Mouse (Mus musculus) lung, embryonic 16.5 days (tissue): Measurements from ENCODE around the gene Taf1. TPM values are rescaled to one million over a fixed set of nuclear protein-coding genes. Genes with fewer than 3 reads are reported as not detected.
A peak's percentile ranks its signal among the peaks of the same experiment; 100 is the strongest.
"Not testable (repeated sequence)": the region's sequence is repeated elsewhere in the genome, so short reads cannot be mapped to it uniquely, and the experiment has no call there.

Experiments
- ATAC-seq: fragments of 200-750 bp; cut with Nextera tagmentation; 2 replicates; pipeline ENCODE4 v1.8.0; 2017; ENCODE audit warnings: low read depth, mild to moderate bottlenecking, moderate library complexity
- H3K27ac ChIP-seq: fragments of 300-500 bp; sonication (generic); 2 replicates; pipeline ENCODE4 v1.5.1; 2014; ENCODE audit warnings: mild to moderate bottlenecking, control low read depth, low read length
- H3K27me3 ChIP-seq: fragments of 300-500 bp; sonication (generic); 2 replicates; pipeline ENCODE4 v1.6.1; 2014; ENCODE audit warnings: low read depth, low read length, mixed read lengths; ENCODE audit not compliant: control insufficient read depth, insufficient read depth
- H3K36me3 ChIP-seq: fragments of 300-500 bp; sonication (generic); 2 replicates; pipeline ENCODE4 v1.6.1; 2014; ENCODE audit warnings: low read length; ENCODE audit not compliant: control insufficient read depth, insufficient read depth
- H3K4me1 ChIP-seq: fragments of 300-500 bp; sonication (generic); replicated peaks from 2 replicates; pipeline ENCODE4 v1.6.1; 2014; ENCODE audit warnings: low read length, mixed read lengths; ENCODE audit not compliant: control insufficient read depth, insufficient read depth
- H3K4me2 ChIP-seq: fragments of 300-500 bp; sonication (generic); 2 replicates; pipeline ENCODE4 v1.6.1; 2014; ENCODE audit warnings: low read depth, low read length, control low read depth
- H3K4me3 ChIP-seq: fragments of 300-500 bp; sonication (generic); 2 replicates; pipeline ENCODE4 v1.5.1; 2014; ENCODE audit warnings: mild to moderate bottlenecking, low read length, control low read depth
- H3K9ac ChIP-seq: fragments of 300-500 bp; sonication (generic); 2 replicates; pipeline ENCODE4 v1.6.1; 2014; ENCODE audit warnings: low read length, control low read depth
- H3K9me3 ChIP-seq: fragments of 300-500 bp; sonication (generic); 2 replicates; pipeline ENCODE4 v1.6.1; 2016; ENCODE audit warnings: low read length; ENCODE audit not compliant: control insufficient read depth
- WGBS: fragments of 180-500 bp; shearing (Covaris S2); extraction: QIAGEN DNeasy Blood & Tissue Kit; methylation state at CpG from one replicate; pipeline ENCODE4 v1.1.7; 2014; 5-methylcytosine and 5-hydroxymethylcytosine counted together
- polyA plus RNA-seq: library from polyadenylated mRNA; unstranded; fragments of >200 nt; fragmentation: Nextera tagmentation; extraction: Ambion mirVana; gene quantifications from 2 replicates; pipeline ENCODE4 v1.2.1, GENCODE M21; 2015

Taf1 gene
- 11.9 and 12.5 TPM in 2 replicates for polyA plus RNA-seq

- Histone ChIP-seq H3K27me3 (no peaks in the 10 kb centered on the region), H3K4me2 (peak within 1 kb of the TSS; percentile 57), H3K36me3 (no peaks in the 10 kb centered on the region), H3K4me3 (peak within 1 kb of the TSS; percentile 67), H3K9me3 (no peaks in the 10 kb centered on the region), H3K27ac (peak within 1 kb of the TSS; percentile 61), H3K9ac (peak within 1 kb of the TSS; percentile 75), H3K4me1 (peaks cover 7% of the 10 kb centered on the region; the same call in 1 of the 2 replicates)
- peak; percentile 99 for ATAC-seq
- 16% methylated on average over 47 of the region's 47 CpGs for WGBS
Measured at GRCm38 (mm10) chrX:101532347-101533221, at the start of gene Taf1. Taf1 (plus strand) TSS chrX:101532734.

DNA sequence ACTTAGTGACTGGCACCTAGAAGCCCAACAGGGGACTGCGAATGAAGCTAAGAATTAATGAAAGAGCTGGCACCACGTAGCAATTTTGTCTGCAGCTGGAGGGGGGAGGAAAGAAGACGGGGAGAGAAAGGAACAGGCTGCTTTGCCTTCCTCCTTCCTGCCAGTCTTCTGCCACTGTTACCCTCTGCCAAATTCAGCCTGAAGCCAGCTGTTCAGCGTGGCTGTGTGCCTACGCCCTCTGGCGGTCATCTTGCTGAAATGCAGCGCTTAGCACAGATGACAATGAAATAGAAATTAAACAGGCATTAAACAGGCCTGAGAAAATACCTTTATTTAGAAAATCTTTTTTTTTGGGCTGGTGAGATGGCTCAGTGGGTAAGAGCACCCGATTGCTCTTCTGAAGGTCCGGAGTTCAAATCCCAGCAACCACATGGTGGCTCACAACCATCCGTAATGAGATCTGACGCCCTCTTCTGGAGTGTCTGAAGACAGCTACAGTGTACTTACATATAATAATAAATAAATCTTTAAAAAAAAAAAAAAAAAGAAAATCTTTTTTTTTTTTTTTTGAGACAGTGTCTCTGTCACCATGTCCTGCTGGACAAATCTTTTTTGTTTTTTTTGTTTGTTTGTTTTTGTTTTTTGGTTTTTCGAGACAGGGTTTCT is 45.9 kb upstream of the Taf1 start:
- H3K9me3 ChIP-seq, H3K4me1 ChIP-seq, H3K27ac ChIP-seq, H3K36me3 ChIP-seq, H3K4me2 ChIP-seq, H3K9ac ChIP-seq, H3K27me3 ChIP-seq, H3K4me3 ChIP-seq, ATAC-seq: not testable (repeated sequence)
- WGBS, result 19% methylated on average over 10 of the region's 12 CpGs

GRCm38 (mm10) chrX:101504636-101505035 is 27.9 kb upstream of the Taf1 start:
- H3K4me1 ChIP-seq, result no peaks in the 10 kb centered on the region
- H3K4me2 ChIP-seq, result no peak overlapping the region
- no peak overlapping the region for H3K9ac ChIP-seq
- no peaks in the 10 kb centered on the region for H3K36me3 ChIP-seq
- H3K4me3 ChIP-seq, result no peak overlapping the region
- no peak overlapping the region for H3K27ac ChIP-seq
- no peaks in the 10 kb centered on the region for H3K27me3 ChIP-seq
- no peaks in the 10 kb centered on the region for H3K9me3 ChIP-seq
- WGBS, result 12% methylated on average over 3 of the region's 3 CpGs
- ATAC-seq, result no peak

GRCm38 (mm10) chrX:101515710-101516109 is 16.8 kb upstream of the Taf1 start:
- H3K9me3 ChIP-seq, result no peaks in the 10 kb centered on the region
- ATAC-seq, result no peak
- no peaks in the 10 kb centered on the region for H3K36me3 ChIP-seq
- WGBS, result 10% methylated on average over 2 of the region's 2 CpGs
- no peak overlapping the region for H3K9ac ChIP-seq
- H3K4me2 ChIP-seq, result no peak overlapping the region
- H3K27ac ChIP-seq, result no peak overlapping the region
- H3K4me3 ChIP-seq, result no peak overlapping the region
- H3K4me1 ChIP-seq, result no peaks in the 10 kb centered on the region
- no peaks in the 10 kb centered on the region for H3K27me3 ChIP-seq

DNA sequence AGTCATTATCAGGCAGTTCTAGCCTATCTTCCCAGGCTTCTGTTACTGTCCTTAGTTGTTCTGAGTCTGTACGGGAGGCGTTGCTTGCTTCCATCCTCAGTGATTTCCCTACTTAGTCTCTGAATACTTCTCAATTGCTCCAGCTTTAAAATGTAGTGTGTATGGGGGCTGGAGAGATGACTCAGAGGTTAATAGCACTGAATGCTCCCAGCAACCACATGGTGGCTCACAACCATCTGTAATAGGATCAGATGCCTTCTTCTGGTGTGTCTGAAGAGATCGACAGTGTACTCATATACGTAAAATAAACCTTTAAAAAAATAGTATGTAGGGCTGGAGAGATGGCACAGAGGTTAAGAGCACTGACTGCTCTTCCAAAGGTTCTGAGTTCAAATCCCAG is 14.5 kb upstream of the Taf1 start:
- H3K4me3 ChIP-seq, result no peak overlapping the region
- no peaks in the 10 kb centered on the region for H3K36me3 ChIP-seq
- WGBS, result 80% methylated on average over 4 of the region's 4 CpGs
- no peak for ATAC-seq
- no peak overlapping the region for H3K9ac ChIP-seq
- no peak overlapping the region for H3K27ac ChIP-seq
- H3K4me2 ChIP-seq, result no peak overlapping the region
- no peaks in the 10 kb centered on the region for H3K9me3 ChIP-seq
- no peaks in the 10 kb centered on the region for H3K27me3 ChIP-seq
- H3K4me1 ChIP-seq, result no peaks in the 10 kb centered on the region

GRCm38 (mm10) chrX:101522027-101522426 is 10.5 kb upstream of the Taf1 start:
- WGBS, result 73% methylated on average over 15 of the region's 15 CpGs
- no peak overlapping the region for H3K4me2 ChIP-seq

GRCm38 (mm10) chrX:101527356-101527755 is 5.2 kb upstream of the Taf1 start:
- Histone ChIP-seq H3K36me3 (no peaks in the 10 kb centered on the region), H3K4me2 (no peak overlapping the region; the same call in 1 of the 2 replicates), H3K9ac (no peak overlapping the region), H3K4me3 (peak overlapping the region; percentile 38), H3K9me3 (no peaks in the 10 kb centered on the region), H3K4me1 (no peaks in the 10 kb centered on the region), H3K27me3 (no peaks in the 10 kb centered on the region), H3K27ac (no peak overlapping the region)
- WGBS, result 49% methylated on average over 9 of the region's 9 CpGs
- no peak for ATAC-seq

More at GRCm38 (mm10) chrX:101522027-101522426, 10.5 kb upstream of the Taf1 start:
- Histone ChIP-seq H3K36me3 (no peaks in the 10 kb centered on the region), H3K4me3 (0 out of 2 replicates have a peak overlapping the region, but pooled peaks have one; percentile 8), H3K9me3 (no peaks in the 10 kb centered on the region), H3K9ac (no peak overlapping the region), H3K27ac (no peak overlapping the region), H3K27me3 (no peaks in the 10 kb centered on the region), H3K4me1 (no peaks in the 10 kb centered on the region)
- ATAC-seq, result no peak

DNA sequence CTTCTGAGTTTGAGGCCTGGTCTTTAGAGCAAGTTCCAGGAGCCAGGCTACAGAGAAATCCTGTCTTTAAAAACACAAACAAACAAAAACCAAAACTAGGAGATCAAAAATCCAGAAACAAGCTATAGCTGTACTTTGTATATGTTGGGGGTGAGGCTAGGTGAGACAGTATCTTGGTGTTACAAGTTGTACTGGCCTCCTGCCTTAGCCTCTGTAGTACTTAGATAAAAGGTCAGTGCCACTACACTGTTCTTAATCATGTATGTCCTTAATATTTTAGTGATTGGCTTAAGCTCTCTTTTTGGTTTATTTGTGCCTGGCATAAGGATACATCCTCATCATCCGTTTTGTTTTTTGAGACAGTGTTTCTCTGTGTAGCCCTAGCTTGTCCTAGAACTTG is 52.9 kb downstream of the Taf1 start:
- 75% methylated on average over 1 of the region's 1 CpGs for whole genome bisulfite sequencing
- Histone ChIP-seq H3K27me3 (no peaks in the 10 kb centered on the region), H3K36me3 (no peaks in the 10 kb centered on the region), H3K9ac (no peak overlapping the region), H3K4me2 (no peak overlapping the region), H3K4me3 (no peak overlapping the region), H3K4me1 (no peaks in the 10 kb centered on the region), H3K27ac (no peak overlapping the region), H3K9me3 (no peaks in the 10 kb centered on the region)
- ATAC-seq, result no peak

GRCm38 (mm10) chrX:101616183-101616582 is 83.6 kb downstream of the Taf1 start:
- Histone ChIP-seq H3K4me2 (no peak overlapping the region), H3K4me1 (no peaks in the 10 kb centered on the region), H3K4me3 (no peak overlapping the region), H3K36me3 (no peaks in the 10 kb centered on the region), H3K9me3 (no peaks in the 10 kb centered on the region), H3K9ac (no peak overlapping the region), H3K27me3 (no peaks in the 10 kb centered on the region), H3K27ac (no peak overlapping the region)
- no peak for ATAC-seq
- 88% methylated on average over 3 of the region's 3 CpGs for WGBS
